Mouse (Mus musculus): ENCODE data around the gene Cldnd1. TPM values are rescaled to one million over a fixed set of nuclear protein-coding genes. Genes with fewer than 3 reads are reported as not detected.

Gene Cldnd1
- polyA plus RNA-seq, 1 experiment from 2014 or later: 169 TPM

DNA sequence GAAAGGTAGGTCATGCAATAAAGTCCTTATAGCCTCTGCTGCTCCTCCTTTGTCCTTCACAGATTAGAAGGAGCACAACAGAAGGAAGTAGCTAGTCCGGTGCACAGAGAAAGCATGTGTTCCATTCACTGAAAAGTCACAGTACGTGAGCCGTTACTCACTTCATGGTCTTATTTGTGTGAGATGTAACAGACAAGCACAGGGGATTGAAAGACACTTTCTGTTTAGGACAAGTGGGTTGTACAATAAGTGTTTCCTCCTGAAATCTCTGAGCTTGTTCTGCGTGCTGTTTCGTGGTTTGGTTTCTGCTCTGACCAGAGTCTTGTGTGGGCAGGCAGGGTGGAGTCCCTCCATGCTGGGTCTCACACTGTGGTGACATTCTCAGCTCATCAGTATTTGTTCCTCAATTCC, 37.4 kb upstream of the Cldnd1 start:
- Histone ChIP-seq H3K4me3 (ENCODE audit: low read length) (no peak overlapping the region), H3K27ac (ENCODE audit: low read depth, low read length) (no peak overlapping the region), H3K4me2 (ENCODE audit: low read length) (no peak overlapping the region), H3K4me1 (ENCODE audit: control insufficient read depth, insufficient read depth, low read depth, low read length) (no peaks in the 10 kb centered on the region), H3K9me3 (ENCODE audit: control insufficient read depth, low read length) (no peaks in the 10 kb centered on the region), H3K36me3 (ENCODE audit: control insufficient read depth, insufficient read depth, low read length) (no peaks in the 10 kb centered on the region), H3K9ac (ENCODE audit: low read depth, low read length) (no peak overlapping the region), H3K27me3 (replicated peaks; ENCODE audit: control insufficient read depth, insufficient read depth, low read length) (no peaks in the 10 kb centered on the region)
- 86% methylated on average over 5 of the region's 5 CpGs for WGBS
- no peak for ATAC-seq

DNA sequence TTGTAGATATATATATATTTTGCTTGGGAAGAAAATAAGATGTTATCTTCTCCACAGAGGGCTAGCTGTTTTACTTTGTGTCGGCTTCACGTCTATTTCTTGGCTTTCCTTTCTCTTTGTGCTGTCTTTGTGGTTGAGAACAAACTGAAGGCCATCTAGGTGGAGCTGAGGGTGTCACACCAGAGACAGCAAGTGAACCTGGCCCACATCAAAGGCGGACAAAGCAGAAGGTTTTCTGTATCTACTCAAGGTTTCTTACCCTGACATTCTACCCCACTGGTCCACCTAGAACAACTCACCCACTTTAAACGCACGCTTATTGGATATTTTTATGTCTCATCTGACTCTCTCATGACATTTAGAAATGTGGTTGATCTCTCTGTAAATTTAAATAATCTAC, 33.6 kb upstream of the Cldnd1 start:
- no peaks in the 10 kb centered on the region for H3K36me3 ChIP-seq (ENCODE audit: control insufficient read depth, insufficient read depth, low read length)
- H3K4me3 ChIP-seq (ENCODE audit: low read length): no peak overlapping the region
- WGBS: 95% methylated on average over 5 of the region's 5 CpGs
- H3K27me3 ChIP-seq (replicated peaks; ENCODE audit: control insufficient read depth, insufficient read depth, low read length): no peaks in the 10 kb centered on the region
- no peaks in the 10 kb centered on the region for H3K9me3 ChIP-seq (ENCODE audit: control insufficient read depth, low read length)
- no peak overlapping the region for H3K27ac ChIP-seq (ENCODE audit: low read depth, low read length)
- no peak overlapping the region for H3K4me2 ChIP-seq (ENCODE audit: low read length)
- no peak for ATAC-seq
- no peaks in the 10 kb centered on the region for H3K4me1 ChIP-seq (ENCODE audit: control insufficient read depth, insufficient read depth, low read depth, low read length)
- H3K9ac ChIP-seq (ENCODE audit: low read depth, low read length): no peak overlapping the region

DNA sequence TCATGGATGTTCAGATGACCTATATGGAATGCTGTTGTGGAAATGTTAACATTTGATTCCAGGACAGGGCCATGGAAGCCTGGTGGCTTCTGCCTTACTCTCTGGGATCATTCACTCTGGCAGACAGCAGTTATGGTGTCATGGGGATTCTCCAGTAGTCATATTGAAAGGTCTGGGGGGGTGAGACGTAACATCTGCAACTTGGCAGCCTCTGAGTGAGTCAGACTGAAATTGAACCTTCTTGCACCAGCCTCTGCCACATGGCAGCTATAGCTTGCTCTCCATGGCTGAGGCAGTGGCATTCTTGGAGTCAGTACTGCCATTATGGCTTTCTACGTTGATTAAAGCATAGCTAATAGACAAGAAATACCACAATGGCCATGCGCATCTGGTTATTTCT, 30.9 kb upstream of the Cldnd1 start:
- Histone ChIP-seq H3K27me3 (replicated peaks; ENCODE audit: control insufficient read depth, insufficient read depth, low read length) (no peaks in the 10 kb centered on the region), H3K36me3 (ENCODE audit: control insufficient read depth, insufficient read depth, low read length) (no peaks in the 10 kb centered on the region), H3K9me3 (ENCODE audit: control insufficient read depth, low read length) (no peaks in the 10 kb centered on the region), H3K4me3 (ENCODE audit: low read length) (no peak overlapping the region), H3K4me2 (ENCODE audit: low read length) (no peak overlapping the region), H3K9ac (ENCODE audit: low read depth, low read length) (no peak overlapping the region), H3K4me1 (ENCODE audit: control insufficient read depth, insufficient read depth, low read depth, low read length) (no peaks in the 10 kb centered on the region), H3K27ac (ENCODE audit: low read depth, low read length) (no peak overlapping the region)
- WGBS: 90% methylated on average over 3 of the region's 3 CpGs
- no peak for ATAC-seq

DNA sequence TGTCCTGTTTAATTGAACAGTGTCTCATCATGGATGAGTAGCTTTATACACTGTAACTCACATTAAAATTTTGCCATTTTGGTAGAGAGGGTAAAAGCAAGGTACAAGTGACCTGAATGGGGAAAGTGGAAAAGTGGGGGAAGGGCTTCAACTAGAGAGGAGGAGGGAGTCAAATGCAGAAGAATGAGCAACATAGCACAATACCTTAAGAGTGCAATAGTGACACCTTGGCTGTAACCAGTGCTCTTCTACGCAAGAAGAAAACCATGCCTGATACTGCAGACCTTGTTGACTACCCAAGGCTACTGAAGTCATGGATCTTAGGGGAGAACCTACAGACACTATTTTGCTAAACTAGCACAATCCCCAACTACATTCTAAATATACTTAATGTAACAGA, 30.4 kb upstream of the Cldnd1 start:
- Histone ChIP-seq H3K4me3 (ENCODE audit: low read length) (no peak overlapping the region), H3K4me2 (ENCODE audit: low read length) (no peak overlapping the region), H3K9me3 (ENCODE audit: control insufficient read depth, low read length) (no peaks in the 10 kb centered on the region), H3K36me3 (ENCODE audit: control insufficient read depth, insufficient read depth, low read length) (no peaks in the 10 kb centered on the region), H3K27ac (ENCODE audit: low read depth, low read length) (no peak overlapping the region), H3K27me3 (replicated peaks; ENCODE audit: control insufficient read depth, insufficient read depth, low read length) (no peaks in the 10 kb centered on the region), H3K9ac (ENCODE audit: low read depth, low read length) (no peak overlapping the region), H3K4me1 (ENCODE audit: control insufficient read depth, insufficient read depth, low read depth, low read length) (no peaks in the 10 kb centered on the region)
- no peak for ATAC-seq
- 100% methylated on average over 1 of the region's 1 CpGs for WGBS

DNA sequence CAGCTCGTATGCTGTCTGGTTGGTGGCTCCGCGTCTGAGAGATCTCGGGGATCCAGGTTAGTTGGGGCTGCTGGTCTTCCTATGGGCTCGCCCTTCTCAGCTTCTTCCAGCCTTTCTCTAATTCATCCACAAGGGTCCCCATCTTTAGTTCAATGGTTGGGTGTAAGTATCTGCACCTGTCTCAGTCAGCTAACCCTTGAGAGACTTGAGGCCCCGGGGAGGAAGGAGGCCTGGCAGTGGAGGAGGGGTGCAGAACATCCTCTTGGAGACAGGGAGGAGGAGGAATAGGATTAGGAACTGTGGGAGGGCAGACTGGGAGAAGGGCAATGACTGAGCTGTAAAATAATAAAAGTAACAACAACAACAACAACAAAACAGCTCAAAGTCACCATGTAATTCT, 27.5 kb upstream of the Cldnd1 start:
- 84% methylated on average over 6 of the region's 6 CpGs for WGBS
- Histone ChIP-seq H3K9me3 (ENCODE audit: control insufficient read depth, low read length) (no peaks in the 10 kb centered on the region), H3K27me3 (replicated peaks; ENCODE audit: control insufficient read depth, insufficient read depth, low read length) (no peaks in the 10 kb centered on the region), H3K9ac (ENCODE audit: low read depth, low read length) (no peak overlapping the region), H3K36me3 (ENCODE audit: control insufficient read depth, insufficient read depth, low read length) (no peaks in the 10 kb centered on the region), H3K4me3 (ENCODE audit: low read length) (no peak overlapping the region), H3K4me2 (ENCODE audit: low read length) (no peak overlapping the region), H3K27ac (ENCODE audit: low read depth, low read length) (no peak overlapping the region), H3K4me1 (ENCODE audit: control insufficient read depth, insufficient read depth, low read depth, low read length) (no peaks in the 10 kb centered on the region)
- no peak for ATAC-seq

DNA sequence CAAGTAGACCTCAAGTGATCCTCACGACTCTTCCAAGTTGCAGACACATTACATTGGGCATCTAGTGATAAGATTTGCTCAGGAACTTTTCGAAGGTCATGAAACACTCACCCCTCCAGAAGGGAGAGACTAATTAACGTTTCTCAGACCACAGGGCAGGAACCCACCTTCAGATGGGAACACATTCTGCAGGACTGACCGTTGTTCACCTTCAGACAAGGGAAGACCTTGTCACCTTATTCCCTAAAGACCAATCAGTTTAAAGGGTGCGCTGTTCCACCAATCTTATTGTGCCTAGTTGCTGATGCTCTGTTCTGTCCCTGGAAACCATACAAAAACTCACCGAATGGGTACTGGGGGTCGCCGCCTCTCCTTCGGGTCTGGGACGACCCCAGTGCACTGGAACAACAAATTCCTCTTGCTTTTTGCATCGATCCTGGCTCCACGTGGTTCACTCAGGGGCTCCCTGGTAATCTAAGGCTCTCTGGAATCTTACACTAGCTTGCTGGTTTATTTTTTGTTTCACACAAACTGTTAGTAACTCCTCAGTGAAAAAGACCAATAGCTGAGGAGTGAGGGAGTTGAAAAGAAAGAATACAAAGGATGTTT, 26.8 kb upstream of the Cldnd1 start:
- ATAC-seq: no peak
- Histone ChIP-seq H3K4me1 (ENCODE audit: control insufficient read depth, insufficient read depth, low read depth, low read length) (no peaks in the 10 kb centered on the region), H3K9ac (ENCODE audit: low read depth, low read length) (no peak overlapping the region), H3K9me3 (ENCODE audit: control insufficient read depth, low read length) (no peaks in the 10 kb centered on the region), H3K27ac (ENCODE audit: low read depth, low read length) (no peak overlapping the region), H3K4me3 (ENCODE audit: low read length) (no peak overlapping the region), H3K4me2 (ENCODE audit: low read length) (no peak overlapping the region), H3K27me3 (replicated peaks; ENCODE audit: control insufficient read depth, insufficient read depth, low read length) (no peaks in the 10 kb centered on the region), H3K36me3 (ENCODE audit: control insufficient read depth, insufficient read depth, low read length) (no peaks in the 10 kb centered on the region)
- WGBS: 91% methylated on average over 12 of the region's 12 CpGs

DNA sequence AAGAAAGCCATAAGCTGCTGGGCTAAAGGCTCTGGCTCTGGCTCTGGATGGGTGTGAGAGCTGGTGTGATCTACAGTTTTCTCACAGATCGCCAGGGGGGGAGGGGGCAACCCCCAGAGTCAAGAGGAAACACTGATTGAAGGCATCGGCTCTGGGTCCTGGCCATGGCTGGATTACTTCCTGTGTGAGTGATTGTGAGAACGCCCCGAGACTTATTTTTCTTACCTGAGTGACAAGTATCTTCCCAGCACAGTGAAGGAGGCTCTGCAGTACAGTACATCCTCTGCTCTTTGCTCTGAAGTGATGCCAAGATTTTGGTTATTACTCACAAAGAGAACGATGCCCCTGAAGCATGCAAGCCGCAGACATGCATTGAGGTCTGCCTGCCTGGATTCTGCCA, 25.9 kb upstream of the Cldnd1 start:
- WGBS: 76% methylated on average over 6 of the region's 6 CpGs
- no peak overlapping the region for H3K4me3 ChIP-seq (ENCODE audit: low read length)
- no peaks in the 10 kb centered on the region for H3K36me3 ChIP-seq (ENCODE audit: control insufficient read depth, insufficient read depth, low read length)
- H3K27me3 ChIP-seq (replicated peaks; ENCODE audit: control insufficient read depth, insufficient read depth, low read length): no peaks in the 10 kb centered on the region
- no peak overlapping the region for H3K9ac ChIP-seq (ENCODE audit: low read depth, low read length)
- no peaks in the 10 kb centered on the region for H3K9me3 ChIP-seq (ENCODE audit: control insufficient read depth, low read length)
- no peaks in the 10 kb centered on the region for H3K4me1 ChIP-seq (ENCODE audit: control insufficient read depth, insufficient read depth, low read depth, low read length)
- no peak for ATAC-seq
- H3K27ac ChIP-seq (ENCODE audit: low read depth, low read length): no peak overlapping the region
- H3K4me2 ChIP-seq (ENCODE audit: low read length): no peak overlapping the region

DNA sequence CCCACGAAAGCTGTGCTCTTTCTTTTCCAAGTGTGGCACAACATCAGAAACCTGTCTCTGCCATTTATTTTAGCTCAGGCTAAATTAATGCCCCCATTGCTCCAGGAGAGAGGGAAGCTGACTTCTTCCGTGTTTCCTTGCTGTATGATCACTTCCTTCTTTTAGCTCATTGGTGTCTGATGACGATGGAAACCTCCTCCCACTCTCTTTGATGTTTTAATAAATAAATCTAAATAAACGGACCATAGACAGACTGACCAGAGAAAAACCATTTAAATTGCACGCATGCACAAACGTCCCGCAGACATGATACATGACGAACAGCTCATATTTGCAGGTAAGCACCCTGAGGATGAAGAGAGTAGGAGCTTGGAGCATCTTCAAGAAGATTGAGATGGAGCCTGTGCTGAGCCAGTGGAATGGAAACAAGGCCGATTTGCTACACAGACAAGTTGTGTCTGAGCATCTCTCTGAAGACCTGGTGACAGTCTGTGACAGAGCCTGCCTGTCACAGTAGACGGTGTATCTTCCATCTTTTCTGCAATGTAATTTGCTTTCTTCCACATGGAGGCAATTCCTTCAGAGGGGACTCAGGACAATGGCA, 25.3 kb upstream of the Cldnd1 start:
- H3K4me1 ChIP-seq (ENCODE audit: control insufficient read depth, insufficient read depth, low read depth, low read length): no peaks in the 10 kb centered on the region
- H3K4me3 ChIP-seq (ENCODE audit: low read length): no peak overlapping the region
- 88% methylated on average over 10 of the region's 10 CpGs for WGBS
- no peak overlapping the region for H3K9ac ChIP-seq (ENCODE audit: low read depth, low read length)
- H3K27ac ChIP-seq (ENCODE audit: low read depth, low read length): no peak overlapping the region
- no peak for ATAC-seq
- no peak overlapping the region for H3K4me2 ChIP-seq (ENCODE audit: low read length)
- no peaks in the 10 kb centered on the region for H3K36me3 ChIP-seq (ENCODE audit: control insufficient read depth, insufficient read depth, low read length)
- H3K9me3 ChIP-seq (ENCODE audit: control insufficient read depth, low read length): no peaks in the 10 kb centered on the region
- H3K27me3 ChIP-seq (replicated peaks; ENCODE audit: control insufficient read depth, insufficient read depth, low read length): no peaks in the 10 kb centered on the region

DNA sequence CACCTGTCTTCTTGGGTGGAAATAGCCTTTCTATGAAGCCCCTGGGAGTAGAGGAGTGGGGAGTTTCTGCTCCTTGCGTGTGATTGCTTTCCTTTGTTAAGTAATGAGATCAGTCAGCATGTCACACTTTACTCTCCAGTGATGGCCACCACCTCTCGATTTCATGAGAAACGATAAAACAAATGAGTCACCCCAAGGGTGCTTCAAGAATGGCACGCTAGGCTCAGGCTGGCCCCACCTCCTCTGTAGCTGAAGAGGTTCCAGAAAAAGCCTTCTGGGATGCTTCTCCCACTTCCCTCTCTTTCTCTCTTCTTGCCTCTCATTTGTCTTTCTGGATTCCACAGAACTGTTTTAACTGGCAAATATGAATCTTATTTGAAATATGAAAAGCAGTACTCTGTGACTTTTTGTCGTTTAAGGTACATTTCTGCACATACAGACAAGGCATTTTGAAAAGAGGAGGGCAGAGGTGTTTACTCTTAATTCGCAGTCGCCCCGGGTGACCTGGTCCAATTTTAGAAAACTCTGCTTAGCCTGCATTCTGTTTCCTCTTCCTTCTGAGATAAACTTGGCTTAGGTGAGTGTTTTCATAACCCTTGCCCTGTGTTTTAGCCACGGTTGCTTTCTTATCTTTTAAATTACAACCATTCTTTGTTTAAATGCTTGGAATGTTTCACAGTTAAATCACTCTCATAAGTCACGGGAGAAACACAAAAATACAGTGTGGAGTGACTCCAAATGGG, 24.2 kb upstream of the Cldnd1 start:
- Histone ChIP-seq H3K4me3 (ENCODE audit: low read length) (no peak overlapping the region), H3K9ac (ENCODE audit: low read depth, low read length) (no peak overlapping the region), H3K36me3 (ENCODE audit: control insufficient read depth, insufficient read depth, low read length) (no peaks in the 10 kb centered on the region), H3K4me2 (ENCODE audit: low read length) (no peak overlapping the region), H3K27ac (ENCODE audit: low read depth, low read length) (no peak overlapping the region), H3K27me3 (replicated peaks; ENCODE audit: control insufficient read depth, insufficient read depth, low read length) (no peaks in the 10 kb centered on the region), H3K9me3 (ENCODE audit: control insufficient read depth, low read length) (no peaks in the 10 kb centered on the region), H3K4me1 (ENCODE audit: control insufficient read depth, insufficient read depth, low read depth, low read length) (no peaks in the 10 kb centered on the region)
- ATAC-seq: no peak
- WGBS: 52% methylated on average over 10 of the region's 10 CpGs

Measured in hindbrain, embryonic 16.5 days (tissue).